Mouse (Mus musculus) lung, embryonic 16.5 days (tissue): ENCODE measurements around the gene Pde8b. TPM values are rescaled to one million over a fixed set of nuclear protein-coding genes. Genes with fewer than 3 reads are reported as not detected.
A peak's percentile ranks its signal among the peaks of the same experiment; 100 is the strongest.
"Not testable (repeated sequence)": the region's sequence is repeated elsewhere in the genome, so short reads cannot be mapped to it uniquely, and the experiment has no call there.

Experiments
- ATAC-seq: fragments of 200-750 bp; cut with Nextera tagmentation; 2 replicates; pipeline ENCODE4 v1.8.0; 2017; ENCODE audit warnings: low read depth, mild to moderate bottlenecking, moderate library complexity
- H3K27ac ChIP-seq: fragments of 300-500 bp; sonication (generic); 2 replicates; pipeline ENCODE4 v1.5.1; 2014; ENCODE audit warnings: mild to moderate bottlenecking, control low read depth, low read length
- H3K27me3 ChIP-seq: fragments of 300-500 bp; sonication (generic); 2 replicates; pipeline ENCODE4 v1.6.1; 2014; ENCODE audit warnings: low read depth, low read length, mixed read lengths; ENCODE audit not compliant: control insufficient read depth, insufficient read depth
- H3K36me3 ChIP-seq: fragments of 300-500 bp; sonication (generic); 2 replicates; pipeline ENCODE4 v1.6.1; 2014; ENCODE audit warnings: low read length; ENCODE audit not compliant: control insufficient read depth, insufficient read depth
- H3K4me1 ChIP-seq: fragments of 300-500 bp; sonication (generic); replicated peaks from 2 replicates; pipeline ENCODE4 v1.6.1; 2014; ENCODE audit warnings: low read length, mixed read lengths; ENCODE audit not compliant: control insufficient read depth, insufficient read depth
- H3K4me2 ChIP-seq: fragments of 300-500 bp; sonication (generic); 2 replicates; pipeline ENCODE4 v1.6.1; 2014; ENCODE audit warnings: low read depth, low read length, control low read depth
- H3K4me3 ChIP-seq: fragments of 300-500 bp; sonication (generic); 2 replicates; pipeline ENCODE4 v1.5.1; 2014; ENCODE audit warnings: mild to moderate bottlenecking, low read length, control low read depth
- H3K9ac ChIP-seq: fragments of 300-500 bp; sonication (generic); 2 replicates; pipeline ENCODE4 v1.6.1; 2014; ENCODE audit warnings: low read length, control low read depth
- H3K9me3 ChIP-seq: fragments of 300-500 bp; sonication (generic); 2 replicates; pipeline ENCODE4 v1.6.1; 2016; ENCODE audit warnings: low read length; ENCODE audit not compliant: control insufficient read depth
- WGBS: fragments of 180-500 bp; shearing (Covaris S2); extraction: QIAGEN DNeasy Blood & Tissue Kit; methylation state at CpG from one replicate; pipeline ENCODE4 v1.1.7; 2014; 5-methylcytosine and 5-hydroxymethylcytosine counted together
- polyA plus RNA-seq: library from polyadenylated mRNA; unstranded; fragments of >200 nt; fragmentation: Nextera tagmentation; extraction: Ambion mirVana; gene quantifications from 2 replicates; pipeline ENCODE4 v1.2.1, GENCODE M21; 2015

The Pde8b gene
- polyA plus RNA-seq, 1 experiment from 2014 or later, result 9.4 TPM

DNA sequence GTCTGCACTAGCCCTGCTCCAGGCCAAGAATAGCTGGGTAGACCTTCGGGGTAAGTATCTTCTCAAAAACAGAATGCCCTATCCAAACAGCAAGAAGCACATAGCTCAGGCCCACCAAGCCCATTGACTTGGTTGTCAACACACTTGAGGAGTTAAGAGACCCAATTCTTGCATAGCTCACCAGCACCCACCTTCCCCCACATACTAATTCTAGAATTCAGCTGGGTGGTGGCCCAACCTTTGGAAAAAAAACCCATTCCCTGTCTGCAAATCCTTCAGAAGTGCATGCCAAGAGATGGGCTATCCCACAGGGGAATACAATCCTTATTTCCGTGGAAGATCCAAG lies 26.7 kb downstream of the Pde8b start:
- Histone ChIP-seq H3K9me3 (no peaks in the 10 kb centered on the region), H3K27me3 (peaks cover 15% of the 10 kb centered on the region; the same call in 1 of the 2 replicates), H3K4me2 (peak overlapping the region; percentile 96), H3K9ac (peak overlapping the region; percentile 75), H3K36me3 (no peaks in the 10 kb centered on the region), H3K27ac (peak overlapping the region; percentile 70), H3K4me1 (0 out of 2 replicates have a peak, but pooled peaks cover 6% of the 10 kb centered on the region), H3K4me3 (peak overlapping the region; percentile 74)
- ATAC-seq, result no peak; the same call in 1 of the 2 replicates
- 43% methylated on average over 2 of the region's 2 CpGs for WGBS

DNA sequence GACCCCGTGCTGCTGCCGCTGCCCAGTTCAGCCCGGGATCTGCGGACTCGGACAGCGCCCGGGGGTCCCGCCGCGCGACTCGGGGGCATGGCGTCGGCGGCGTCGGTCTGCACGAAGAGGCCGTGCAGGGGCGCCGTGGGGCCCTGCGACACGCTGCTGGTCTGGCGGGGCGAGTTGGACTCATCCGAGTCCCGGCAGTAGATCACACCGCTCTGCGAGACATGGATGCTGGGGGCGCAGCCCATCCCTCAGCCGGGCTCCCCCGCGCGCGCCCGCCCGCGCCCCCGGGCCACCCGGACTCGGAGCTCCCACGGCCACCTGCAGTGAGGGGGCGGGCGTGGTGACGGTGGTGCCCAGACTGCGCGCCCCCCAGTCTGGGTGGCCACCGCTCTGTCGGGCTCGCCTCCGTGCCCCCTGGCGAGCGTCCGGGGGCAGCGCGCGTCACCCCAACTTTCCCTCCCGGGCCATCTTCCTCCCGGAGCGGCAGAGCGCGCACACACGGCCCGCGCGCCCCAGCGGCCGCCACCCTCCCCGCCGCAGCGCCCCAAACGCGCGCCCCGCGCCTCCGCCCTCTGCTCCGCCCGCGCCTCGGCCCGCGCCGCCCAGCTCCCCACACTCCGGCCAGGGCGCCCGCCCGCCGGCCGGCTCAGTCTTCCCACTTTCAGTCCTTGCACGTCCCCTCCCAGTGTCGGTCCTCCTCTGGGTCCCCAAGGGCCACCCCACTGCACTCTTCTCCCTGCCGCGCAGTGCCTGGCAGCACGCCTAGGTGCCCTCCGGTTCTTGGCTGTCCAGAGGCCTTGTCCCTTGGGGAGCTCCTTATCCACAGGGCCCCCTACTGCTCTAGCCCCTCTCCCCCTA lies 27.3 kb downstream of the Pde8b start:
- 1% methylated on average over 73 of the region's 96 CpGs for WGBS
- peak; percentile 86 for ATAC-seq
- Histone ChIP-seq H3K9me3 (no peaks in the 10 kb centered on the region), H3K36me3 (no peaks in the 10 kb centered on the region), H3K4me2 (peak overlapping the region; percentile 96), H3K9ac (peak overlapping the region; percentile 75), H3K4me1 (0 out of 2 replicates have a peak, but pooled peaks cover 6% of the 10 kb centered on the region), H3K27ac (peak overlapping the region; percentile 70), H3K27me3 (peaks cover 15% of the 10 kb centered on the region; the same call in 1 of the 2 replicates), H3K4me3 (peak overlapping the region; percentile 74)

DNA sequence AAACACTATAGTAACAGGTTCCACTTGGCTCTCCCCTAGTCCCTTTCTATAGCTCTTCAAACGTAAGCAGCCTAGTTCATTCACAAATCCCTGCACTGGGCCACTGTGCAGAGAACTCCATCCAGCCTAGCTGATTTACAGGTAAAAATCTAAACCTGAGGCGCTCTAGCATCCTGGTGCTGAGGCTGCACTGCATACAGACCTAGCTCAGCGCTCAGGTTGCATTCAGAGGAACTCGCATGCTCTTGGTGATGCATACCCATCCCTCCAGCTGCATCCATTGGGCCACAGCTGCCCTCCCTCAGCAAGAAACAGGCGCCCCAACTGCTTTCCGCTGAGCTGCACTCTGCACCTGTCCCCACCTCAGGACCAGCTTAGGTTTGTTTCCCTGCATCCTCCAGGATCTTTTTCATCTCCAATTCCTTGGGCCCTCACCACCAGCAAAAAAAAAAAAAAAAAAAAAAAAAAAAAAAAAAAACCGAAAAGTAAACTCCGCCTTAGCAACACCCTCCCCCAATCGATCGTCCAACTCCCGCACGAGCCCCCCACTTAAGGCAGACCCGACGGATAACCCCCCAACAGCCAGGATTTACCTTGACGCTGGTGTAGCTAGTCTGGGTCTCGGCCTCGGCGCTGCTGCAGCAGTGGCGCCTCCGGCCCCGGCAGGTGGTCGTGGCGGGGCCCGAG lies 28.1 kb downstream of the Pde8b start:
- peaks cover 15% of the 10 kb centered on the region; the same call in 1 of the 2 replicates for H3K27me3 ChIP-seq
- WGBS, result 5% methylated on average over 24 of the region's 24 CpGs
- H3K9me3 ChIP-seq, result no peaks in the 10 kb centered on the region
- ATAC-seq, result no peak
- H3K4me3 ChIP-seq, result peak overlapping the region; percentile 74
- H3K9ac ChIP-seq, result peak overlapping the region; percentile 75
- H3K4me2 ChIP-seq, result peak overlapping the region; percentile 96
- H3K36me3 ChIP-seq, result no peaks in the 10 kb centered on the region
- 0 out of 2 replicates have a peak, but pooled peaks cover 6% of the 10 kb centered on the region for H3K4me1 ChIP-seq
- no peak overlapping the region for H3K27ac ChIP-seq

- H3K4me3 ChIP-seq, H3K9me3 ChIP-seq, H3K9ac ChIP-seq, H3K36me3 ChIP-seq, H3K4me1 ChIP-seq, ATAC-seq, H3K4me2 ChIP-seq, H3K27me3 ChIP-seq, H3K27ac ChIP-seq: not testable (repeated sequence)
- 19% methylated on average over 1 of the region's 1 CpGs for WGBS
Observed at GRCm38 (mm10) chr13:95215661-95216170, 34.4 kb downstream of the Pde8b start.

GRCm38 (mm10) chr13:95212320-95212719 lies 37.8 kb downstream of the Pde8b start:
- no peak overlapping the region for H3K9ac ChIP-seq
- H3K27ac ChIP-seq, result no peak overlapping the region
- no peak overlapping the region for H3K4me2 ChIP-seq
- no peak overlapping the region for H3K4me3 ChIP-seq
- 67% methylated on average over 5 of the region's 5 CpGs for WGBS
- no peaks in the 10 kb centered on the region for H3K4me1 ChIP-seq
- H3K36me3 ChIP-seq, result no peaks in the 10 kb centered on the region
- H3K9me3 ChIP-seq, result no peaks in the 10 kb centered on the region
- no peaks in the 10 kb centered on the region for H3K27me3 ChIP-seq
- ATAC-seq, result no peak

DNA sequence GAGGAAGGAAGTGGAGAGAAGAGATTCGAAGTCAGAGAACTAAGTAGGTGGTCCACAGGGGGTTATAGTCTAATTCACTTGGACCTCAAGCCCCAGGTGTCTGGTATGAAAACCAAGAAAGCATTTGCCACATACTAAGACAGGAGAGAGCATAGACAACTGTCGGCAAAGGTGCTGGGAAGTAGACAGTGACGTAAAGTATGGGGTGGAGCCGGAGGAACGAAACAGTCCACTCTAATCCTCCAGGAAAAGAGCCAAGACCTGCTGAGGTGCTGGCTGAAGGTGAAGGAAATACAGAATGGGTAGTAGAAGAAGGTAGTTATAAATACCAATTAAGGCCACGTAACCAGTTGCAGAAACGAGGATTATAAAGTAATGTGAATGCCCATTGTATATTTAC lies 42.8 kb downstream of the Pde8b start:
- H3K36me3 ChIP-seq, H3K27me3 ChIP-seq, H3K4me3 ChIP-seq, H3K27ac ChIP-seq, H3K9ac ChIP-seq, H3K4me2 ChIP-seq, H3K4me1 ChIP-seq, H3K9me3 ChIP-seq, ATAC-seq: not testable (repeated sequence)
- 57% methylated on average over 7 of the region's 7 CpGs for WGBS

DNA sequence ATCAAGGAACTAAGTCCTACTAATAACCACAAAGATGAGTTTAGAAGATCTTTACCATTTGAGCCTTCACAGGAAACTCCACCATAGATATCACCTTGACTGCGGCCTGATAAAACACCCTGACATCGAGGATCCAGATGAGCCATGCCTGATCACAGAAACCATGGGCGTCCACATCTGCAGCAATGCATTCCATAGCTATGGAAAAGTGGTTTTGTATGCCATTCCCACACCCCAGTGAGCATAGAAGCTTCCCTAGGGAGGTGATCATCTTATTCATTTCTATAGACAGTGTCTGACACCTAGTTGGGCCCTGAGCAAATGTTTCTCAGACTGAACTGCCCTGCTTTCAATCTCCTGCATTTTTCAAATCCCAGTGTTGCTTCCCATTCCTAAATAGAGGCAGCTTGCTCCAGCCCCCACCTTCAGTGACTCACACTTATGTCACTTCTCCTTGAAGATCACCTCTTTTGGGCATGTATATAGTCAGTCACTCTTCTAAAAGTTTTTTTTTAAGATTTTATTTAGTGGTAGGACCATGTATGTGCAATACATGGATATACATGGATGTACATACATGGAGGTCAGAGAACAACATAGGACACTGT lies 47.9 kb downstream of the Pde8b start:
- WGBS, result 84% methylated on average over 3 of the region's 3 CpGs
- Histone ChIP-seq H3K27ac (no peak overlapping the region), H3K4me2 (no peak overlapping the region), H3K9me3 (no peaks in the 10 kb centered on the region), H3K36me3 (no peaks in the 10 kb centered on the region), H3K9ac (no peak overlapping the region), H3K4me3 (no peak overlapping the region), H3K27me3 (no peaks in the 10 kb centered on the region), H3K4me1 (no peaks in the 10 kb centered on the region)
- ATAC-seq, result no peak

- H3K9me3 ChIP-seq, result no peaks in the 10 kb centered on the region
- H3K27me3 ChIP-seq, result no peaks in the 10 kb centered on the region
- no peak overlapping the region for H3K27ac ChIP-seq
- ATAC-seq, result no peak
- H3K4me2 ChIP-seq, result no peak overlapping the region
- no peaks in the 10 kb centered on the region for H3K36me3 ChIP-seq
- H3K9ac ChIP-seq, result no peak overlapping the region
- WGBS, result 64% methylated on average over 8 of the region's 8 CpGs
- no peaks in the 10 kb centered on the region; the same call in 1 of the 2 replicates for H3K4me1 ChIP-seq
- no peak overlapping the region for H3K4me3 ChIP-seq
Observed at GRCm38 (mm10) chr13:95200817-95201216, 49.3 kb downstream of the Pde8b start.

- H3K9ac ChIP-seq, result no peak overlapping the region
- H3K27ac ChIP-seq, result no peak overlapping the region
- no peak overlapping the region for H3K4me3 ChIP-seq
- no peaks in the 10 kb centered on the region for H3K9me3 ChIP-seq
- H3K36me3 ChIP-seq, result no peaks in the 10 kb centered on the region
- H3K4me1 ChIP-seq, result no peaks in the 10 kb centered on the region; the same call in 1 of the 2 replicates
- ATAC-seq, result no peak
- no peak overlapping the region for H3K4me2 ChIP-seq
- H3K27me3 ChIP-seq, result no peaks in the 10 kb centered on the region
Observed at GRCm38 (mm10) chr13:95200036-95200435, 50.1 kb downstream of the Pde8b start.
